Mouse (Mus musculus) E14TG2a.4 (cell line): ENCODE measurements around the gene Atp8a2.

Experiments
- CTCF ChIP-seq: conservative IDR thresholded peaks from 2 replicates; pipeline ENCODE4 v1.5.1; 2014; ENCODE audit warnings: low read length
- NANOG ChIP-seq: IDR thresholded peaks from 2 replicates; pipeline ENCODE4 v1.6.1; 2014; ENCODE audit warnings: borderline replicate concordance, low read length, mixed read lengths
- POU5F1 ChIP-seq: IDR thresholded peaks from 2 replicates; pipeline ENCODE4 v1.6.1; 2014; ENCODE audit warnings: low read length, borderline replicate concordance

- TF ChIP-seq CTCF = no peak
- TF ChIP-seq NANOG = no peak
- TF ChIP-seq POU5F1 = no peak
Observed at GRCm38 (mm10) chr14:59598260-59598627, 598.7 kb downstream of the Atp8a2 start.
